Mouse (Mus musculus) brain, embryonic 18.5 days (tissue): Measurements from ENCODE around the gene Emilin2.

Source experiments
- DNase-seq: peaks from one replicate; pipeline ENCODE4 v3.0.0-alpha.2; 2012; ENCODE audit warnings: low read depth, low spot score

Gene Emilin2

DNA sequence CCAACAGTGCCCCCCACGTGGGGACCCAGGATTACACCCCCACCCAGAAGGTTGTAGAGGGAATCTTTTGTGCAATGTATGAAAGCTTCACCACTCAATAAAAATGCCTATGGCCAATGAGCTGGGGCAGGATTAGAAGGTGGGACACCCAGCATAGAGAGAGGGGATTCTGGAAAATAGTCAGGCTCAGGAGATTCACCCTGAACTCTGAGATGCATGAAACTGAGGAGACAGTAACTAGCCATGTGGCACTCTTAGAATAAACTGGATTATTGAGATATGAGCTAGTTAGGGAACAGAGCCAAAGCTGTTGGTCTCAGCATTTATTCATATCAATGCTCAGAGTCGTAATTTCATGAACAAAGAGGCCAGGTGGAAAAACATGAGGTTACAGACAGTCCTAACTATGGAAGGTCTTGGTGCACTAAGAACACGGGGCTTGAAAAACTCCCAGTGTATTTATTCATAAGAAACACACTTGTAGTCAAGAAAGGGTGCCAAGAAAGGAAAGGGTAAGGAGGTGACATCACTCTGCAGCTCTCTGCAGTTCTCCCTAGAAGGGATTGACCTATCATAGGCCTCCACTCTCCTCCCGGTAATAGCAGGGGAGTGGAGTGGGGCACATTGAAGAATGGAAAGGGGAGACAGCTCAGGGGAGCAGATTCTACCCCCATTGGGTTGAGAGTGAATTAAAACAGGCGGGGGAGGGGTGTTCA, 46.3 kb downstream of the Emilin2 start:
- DNase-seq: no peak

GRCm38 (mm10) chr17:71264739-71265138, 47.0 kb downstream of the Emilin2 start:
- no peak for DNase-seq

GRCm38 (mm10) chr17:71263136-71263535, 48.6 kb downstream of the Emilin2 start:
- no peak for DNase-seq

- DNase-seq: no peak
Observed at GRCm38 (mm10) chr17:71260658-71261057, 51.1 kb downstream of the Emilin2 start.

GRCm38 (mm10) chr17:71259727-71260126, 52.1 kb downstream of the Emilin2 start:
- DNase-seq: no peak

- no peak for DNase-seq
Observed at GRCm38 (mm10) chr17:71256806-71257536, 54.8 kb downstream of the Emilin2 start.

DNA sequence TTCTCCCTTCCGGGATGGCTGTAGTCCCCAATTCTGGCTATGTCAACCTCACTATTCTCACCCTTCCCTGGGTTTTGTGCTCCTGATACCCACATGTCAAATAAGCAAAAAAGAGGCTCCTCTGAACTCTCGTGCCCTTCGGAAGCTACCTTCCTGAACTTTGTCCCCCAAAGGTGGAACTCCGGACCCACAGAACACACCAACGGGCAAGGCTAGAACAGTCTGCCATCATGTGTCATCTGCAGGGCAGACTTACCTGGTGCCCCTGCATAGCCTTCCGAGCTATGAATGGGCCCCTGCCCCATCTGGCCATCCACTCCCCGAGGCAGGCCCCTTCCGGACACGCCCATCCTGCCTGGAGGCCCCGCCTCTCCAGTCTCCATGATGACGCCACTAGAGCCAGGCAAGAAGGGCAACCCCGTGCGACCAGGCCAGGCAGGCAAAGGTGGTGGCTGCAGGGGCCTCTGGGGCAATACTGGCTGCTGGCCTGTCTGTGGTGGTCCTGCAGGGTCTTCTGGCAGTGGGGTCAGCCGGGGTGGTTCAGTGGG, 55.6 kb downstream of the Emilin2 start:
- DNase-seq: no peak

DNA sequence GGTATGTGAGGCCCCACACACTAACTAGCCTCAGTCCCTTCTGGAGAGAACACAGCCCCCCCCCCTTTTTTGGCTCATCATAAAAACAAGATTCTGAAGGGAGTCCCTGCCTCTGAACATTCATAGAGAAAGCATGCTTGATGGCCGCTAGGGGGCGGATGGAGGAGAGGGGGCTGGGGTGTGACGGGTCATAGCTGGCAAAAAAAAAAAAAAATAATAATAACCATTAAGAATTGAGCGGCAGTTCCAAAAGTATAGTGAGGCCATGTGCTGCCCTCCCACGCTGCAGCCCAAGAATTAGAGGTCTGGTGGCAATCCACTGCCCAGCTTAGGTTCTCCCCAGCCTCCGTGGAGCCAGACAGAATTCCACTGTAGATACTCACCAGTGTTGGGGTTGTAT, 57.0 kb downstream of the Emilin2 start:
- no peak for DNase-seq

GRCm38 (mm10) chr17:71254106-71254505, 57.7 kb downstream of the Emilin2 start:
- DNase-seq: no peak

DNA sequence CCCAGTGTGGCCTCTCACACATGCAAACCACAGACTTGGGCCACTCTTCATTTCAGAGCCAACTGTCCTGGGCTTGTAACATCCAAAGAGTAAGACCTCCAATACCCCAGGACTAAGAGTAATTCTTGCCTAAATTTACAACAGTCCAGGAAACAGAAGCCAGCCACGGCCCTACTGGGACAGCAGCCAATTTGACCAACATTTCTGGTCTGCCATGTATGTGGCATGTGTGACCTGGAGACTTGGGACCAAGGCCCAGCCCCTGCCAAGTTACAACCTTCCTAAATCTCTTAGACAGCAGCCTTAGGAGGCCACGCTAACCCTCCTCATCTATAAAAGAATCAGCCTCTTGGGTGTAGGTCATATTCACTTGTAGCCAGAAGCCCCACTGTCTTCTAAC, 58.4 kb downstream of the Emilin2 start:
- DNase-seq: no peak

- DNase-seq: no peak
Observed at GRCm38 (mm10) chr17:71252101-71252500, 59.7 kb downstream of the Emilin2 start.

GRCm38 (mm10) chr17:71251601-71252001, 60.2 kb downstream of the Emilin2 start:
- no peak for DNase-seq

DNA sequence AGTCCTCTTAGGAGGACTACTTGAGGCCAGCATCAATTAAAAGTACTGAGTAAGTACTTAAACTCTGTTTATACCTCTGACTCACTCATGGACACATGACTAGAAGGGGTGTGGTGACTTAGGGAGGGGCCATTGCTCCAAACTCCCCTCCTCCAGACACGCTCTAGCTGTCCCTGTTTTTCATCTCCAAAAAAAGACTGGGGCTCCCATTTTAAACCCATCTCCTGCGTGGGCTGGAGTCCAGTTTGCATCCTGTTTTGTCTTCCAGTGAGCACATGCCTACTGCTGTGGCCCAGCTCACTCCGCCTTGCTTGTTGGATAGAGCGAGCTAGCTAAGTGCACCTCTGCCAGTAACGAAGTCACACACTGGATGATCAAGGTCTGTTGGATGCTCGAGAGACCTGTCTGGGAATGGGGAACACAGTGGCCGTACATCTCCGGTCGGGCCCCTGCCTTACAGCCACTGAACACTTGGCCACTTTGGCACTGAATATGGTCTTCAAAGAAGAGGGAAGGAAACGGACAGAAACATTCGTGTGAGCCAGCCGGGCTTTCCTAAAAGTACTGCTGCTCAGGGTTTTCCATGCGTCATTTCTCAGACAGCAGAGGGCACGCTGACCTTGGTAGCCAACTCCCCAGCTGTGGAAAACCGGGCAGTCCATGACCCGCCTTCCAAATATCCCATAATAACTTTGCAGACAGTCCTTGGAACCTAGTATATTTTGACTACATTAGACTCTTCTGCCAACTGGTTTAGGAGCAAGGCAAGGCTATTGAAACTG, 60.8 kb downstream of the Emilin2 start:
- DNase-seq: no peak

- no peak for DNase-seq
Observed at GRCm38 (mm10) chr17:71250046-71250445, 61.7 kb downstream of the Emilin2 start.

GRCm38 (mm10) chr17:71248963-71249362, 62.8 kb downstream of the Emilin2 start:
- DNase-seq: no peak

DNA sequence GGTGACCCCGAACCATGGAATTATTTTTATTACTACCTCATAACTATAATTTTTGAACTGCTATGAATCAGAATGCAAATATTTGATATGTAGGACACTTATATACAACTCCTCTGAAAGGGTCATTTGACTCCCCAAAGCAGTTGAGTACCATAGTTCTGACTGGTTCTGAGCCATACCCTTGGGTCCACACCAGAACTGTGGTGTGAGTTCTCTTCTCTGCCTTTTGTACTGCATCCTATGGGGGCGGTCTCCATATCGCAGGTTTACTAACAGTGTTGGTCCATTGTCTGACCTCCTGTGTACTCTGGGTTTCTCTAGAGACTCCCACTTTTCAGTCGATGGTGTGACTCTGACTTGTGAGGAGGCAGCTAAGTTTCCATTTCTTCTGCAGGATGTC, 65.8 kb downstream of the Emilin2 start:
- no peak for DNase-seq

DNA sequence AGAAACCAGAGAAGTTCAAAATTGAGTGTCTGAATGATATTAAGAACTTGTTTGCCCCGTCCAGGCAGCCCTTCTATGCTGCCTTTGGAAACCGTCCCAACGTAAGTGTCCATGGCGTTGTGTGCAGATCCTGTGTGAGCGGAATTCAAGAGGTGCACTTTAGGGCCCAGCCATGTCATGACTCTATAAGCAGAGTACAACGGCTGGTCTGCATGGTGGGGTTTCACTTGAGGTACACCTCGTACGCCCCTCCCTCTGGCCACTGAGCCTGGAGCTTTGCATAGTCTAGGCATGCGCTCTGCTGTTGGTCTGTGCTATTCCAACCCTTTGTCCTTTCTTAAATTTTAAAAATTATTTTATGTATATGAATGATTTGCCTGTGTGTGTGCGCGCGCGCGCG, 66.6 kb downstream of the Emilin2 start:
- no peak for DNase-seq

DNA sequence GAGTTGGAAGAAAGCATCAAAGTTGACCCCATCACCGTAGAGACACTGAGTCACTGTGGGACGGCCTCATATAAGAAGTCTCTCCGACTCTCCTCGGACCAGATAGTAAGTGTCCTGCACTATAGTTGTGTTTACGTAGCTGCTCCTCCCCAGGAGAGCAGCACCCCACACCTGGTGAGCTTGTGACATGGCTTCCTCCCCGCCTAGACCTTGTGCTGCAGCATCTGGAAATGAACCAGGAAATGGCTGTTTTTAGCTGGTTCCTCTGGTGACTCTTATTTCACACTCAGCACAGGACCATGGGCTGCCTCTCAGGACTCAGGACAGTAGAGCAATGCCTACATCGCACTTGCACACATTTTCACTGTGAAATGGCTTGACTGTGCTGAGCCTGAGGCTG, 69.1 kb downstream of the Emilin2 start:
- no peak for DNase-seq

DNA sequence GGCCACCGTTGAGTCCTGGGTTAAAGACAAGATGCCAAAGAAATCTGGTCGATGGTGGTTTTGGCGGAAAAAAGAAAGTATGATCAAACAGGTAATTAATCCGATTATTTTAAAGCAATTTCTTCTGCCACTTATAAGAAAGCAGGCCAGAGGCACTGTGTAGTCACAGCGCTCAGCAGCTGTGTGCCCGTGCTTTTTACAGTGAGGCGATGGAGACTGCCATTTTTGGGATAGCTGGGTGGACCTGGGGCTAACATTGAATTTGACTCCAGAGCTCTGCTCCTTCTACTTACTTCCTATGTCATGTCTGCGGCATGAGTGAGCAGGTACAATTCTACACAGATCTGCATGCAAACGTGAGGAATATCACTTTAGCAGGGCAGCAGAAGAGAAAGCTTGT, 71.0 kb downstream of the Emilin2 start:
- DNase-seq: no peak

GRCm38 (mm10) chr17:71238494-71238893, 73.3 kb downstream of the Emilin2 start:
- DNase-seq: no peak

DNA sequence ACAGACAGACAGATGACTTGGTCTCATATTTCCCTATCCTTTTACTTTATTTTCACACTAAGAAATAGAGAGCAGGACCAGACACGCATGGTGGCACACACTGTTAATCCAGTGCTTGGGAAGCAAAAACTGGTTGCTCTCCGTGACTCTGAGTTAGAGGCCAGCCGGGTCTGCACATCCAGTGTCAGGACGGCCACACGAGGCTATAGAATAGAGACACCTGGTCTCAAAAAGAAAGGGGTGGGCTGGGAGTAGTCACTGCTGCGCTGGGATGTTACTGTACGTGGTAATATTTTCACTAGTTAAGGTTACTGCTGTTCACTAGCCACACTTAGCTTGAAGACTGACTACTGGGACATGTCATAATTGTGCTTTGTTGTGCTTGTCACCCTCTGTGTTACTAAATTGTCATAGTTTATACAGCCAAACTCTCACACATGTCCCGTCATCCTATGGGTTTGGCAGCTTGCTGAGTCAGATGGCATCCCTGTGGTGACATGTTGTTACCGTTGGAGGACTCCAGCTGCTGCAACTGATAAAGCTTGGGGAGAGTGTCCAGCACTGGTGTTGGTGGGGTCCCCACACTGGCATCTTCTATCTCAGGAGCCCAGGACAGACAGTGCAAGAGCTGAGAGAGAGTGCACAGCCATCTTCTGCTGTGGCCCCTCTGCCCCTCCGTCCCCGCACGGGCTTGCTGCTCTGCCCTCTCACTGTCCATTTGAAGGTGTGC, 76.4 kb downstream of the Emilin2 start:
- no peak for DNase-seq
